Mouse (Mus musculus) thymus, adult 2 months (tissue): ENCODE measurements around the gene Slc41a2.

Experiments used
- CTCF ChIP-seq: fragments of 200-500 bp; IDR thresholded peaks from 2 replicates; pipeline ENCODE4 v1.5.1; 2012; ENCODE audit warnings: mild to moderate bottlenecking, control low read depth, low read length, moderate library complexity, borderline replicate concordance; ENCODE audit not compliant: control insufficient read depth, poor library complexity, insufficient read depth; ENCODE audit errors: extremely low read depth
- POLR2A ChIP-seq: fragments of 200-500 bp; IDR thresholded peaks from 2 replicates; pipeline ENCODE4 v1.6.1; 2012; ENCODE audit warnings: mild to moderate bottlenecking, low read length, control low read depth, moderate library complexity; ENCODE audit not compliant: control insufficient read depth, poor library complexity, insufficient read depth; ENCODE audit errors: extremely low read depth

DNA sequence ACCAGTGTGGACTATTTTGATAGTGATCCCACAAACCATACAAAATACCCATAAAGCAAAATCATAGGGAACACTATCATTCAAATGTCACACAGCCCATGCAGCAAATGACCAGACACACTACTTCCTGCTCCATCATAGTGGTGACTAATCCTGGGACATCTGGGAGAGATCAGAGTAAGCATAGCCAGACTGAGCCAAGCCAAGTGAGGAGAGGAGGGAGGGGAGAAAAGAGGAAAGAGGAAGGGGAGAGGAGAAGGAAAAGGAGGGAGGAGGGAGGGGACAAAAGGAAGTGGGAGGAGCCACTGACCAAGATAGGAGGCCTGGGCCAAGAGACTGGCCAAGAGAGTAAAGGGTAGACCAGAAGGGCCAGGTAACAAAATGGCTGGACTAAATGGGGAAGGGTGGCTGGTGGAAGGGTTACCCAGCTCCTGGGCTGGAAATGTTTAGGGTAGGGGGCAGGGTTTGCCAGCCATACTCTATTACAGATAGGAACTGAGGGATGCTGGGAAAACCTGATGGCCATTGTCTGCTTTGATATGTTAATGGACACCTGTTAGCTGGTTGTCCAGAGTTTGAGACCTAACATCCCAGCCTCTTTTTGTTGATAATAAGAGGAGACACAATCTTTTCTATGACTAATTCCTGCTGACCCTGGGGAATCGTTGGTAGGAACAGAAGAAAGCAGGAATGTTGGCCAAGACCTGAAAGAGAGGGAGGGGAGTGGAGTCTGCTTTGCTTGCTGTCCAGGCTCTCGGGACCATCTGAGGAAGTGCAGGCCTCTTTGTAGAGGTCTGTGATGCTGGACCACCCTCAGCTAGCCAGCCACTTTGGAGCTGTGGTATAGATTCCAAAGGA is 6.4 kb upstream of the Slc41a2 start:
- TF ChIP-seq CTCF = no peak
- no peak for TF ChIP-seq POLR2A
